Mouse (Mus musculus): Measurements from ENCODE around the gene Ndufs8. TPM values are rescaled to one million over a fixed set of nuclear protein-coding genes. Genes with fewer than 3 reads are reported as not detected.

Gene Ndufs8
- polyA plus RNA-seq, 1 experiment from 2014 or later: 279 TPM

- H3K27ac ChIP-seq: 0 out of 2 replicates have a peak overlapping the region, but pooled peaks have one; percentile 83
- H3K36me3 ChIP-seq: peaks cover 40% of the 10 kb centered on the region
- H3K4me1 ChIP-seq (replicated peaks): peaks cover 52% of the 10 kb centered on the region
- H3K9me3 ChIP-seq: no peaks in the 10 kb centered on the region
- WGBS: 80% methylated on average over 8 of the region's 8 CpGs
- H3K4me3 ChIP-seq: no peak overlapping the region
- H3K27me3 ChIP-seq (ENCODE audit: insufficient read depth, poor library complexity, severe bottlenecking): peaks cover 9% of the 10 kb centered on the region; the same call in 1 of the 2 replicates
- DNase-seq (ENCODE audit: low spot score): no peak
Observed at GRCm38 (mm10) chr19:3907876-3908660, 4.5 kb downstream of the Ndufs8 start.

GRCm38 (mm10) chr19:3906795-3907786 lies 5.5 kb downstream of the Ndufs8 start, which contains the start of gene Tcirg1:
TSS of gene Tcirg1 (minus strand) at chr19:3907133.
- H3K4me1 ChIP-seq (replicated peaks): peaks cover 55% of the 10 kb centered on the region
- WGBS: 6% methylated on average over 36 of the region's 36 CpGs

GRCm38 (mm10) chr19:3906326-3906725 lies 6.2 kb downstream of the Ndufs8 start:
- H3K27ac ChIP-seq: peak overlapping the region; percentile 83
- H3K4me1 ChIP-seq (replicated peaks): peaks cover 47% of the 10 kb centered on the region
- H3K9me3 ChIP-seq: no peaks in the 10 kb centered on the region
- no peak for DNase-seq (ENCODE audit: low spot score)
- WGBS: 42% methylated on average over 10 of the region's 10 CpGs
- H3K36me3 ChIP-seq: peaks cover 56% of the 10 kb centered on the region
- peak overlapping the region; percentile 53 for H3K4me3 ChIP-seq
- peaks cover 9% of the 10 kb centered on the region; the same call in 1 of the 2 replicates for H3K27me3 ChIP-seq (ENCODE audit: insufficient read depth, poor library complexity, severe bottlenecking)

More at GRCm38 (mm10) chr19:3906795-3907786, 5.5 kb downstream of the Ndufs8 start, which contains the start of gene Tcirg1:
- H3K27me3 ChIP-seq (ENCODE audit: insufficient read depth, poor library complexity, severe bottlenecking): peaks cover 9% of the 10 kb centered on the region; the same call in 1 of the 2 replicates
- no peaks in the 10 kb centered on the region for H3K9me3 ChIP-seq
- peak within 1 kb of the TSS; percentile 53 for H3K4me3 ChIP-seq
- H3K36me3 ChIP-seq: peaks cover 50% of the 10 kb centered on the region
- peak; percentile 67 for DNase-seq (ENCODE audit: low spot score)
- peak within 1 kb of the TSS; percentile 83 for H3K27ac ChIP-seq

- Histone ChIP-seq H3K9me3 (no peaks in the 10 kb centered on the region), H3K27ac (peak overlapping the region; percentile 73), H3K36me3 (peaks cover 48% of the 10 kb centered on the region), H3K4me3 (peak overlapping the region; percentile 53), H3K4me1 (replicated peaks) (peaks cover 47% of the 10 kb centered on the region), H3K27me3 (ENCODE audit: insufficient read depth, poor library complexity, severe bottlenecking) (peaks cover 9% of the 10 kb centered on the region; the same call in 1 of the 2 replicates)
- 48% methylated on average over 6 of the region's 6 CpGs for WGBS
- peak; percentile 34 for DNase-seq (ENCODE audit: low spot score)
Observed at GRCm38 (mm10) chr19:3905261-3905969, 7.2 kb downstream of the Ndufs8 start.

- Histone ChIP-seq H3K27me3 (ENCODE audit: insufficient read depth, poor library complexity, severe bottlenecking) (peaks cover 9% of the 10 kb centered on the region; the same call in 1 of the 2 replicates), H3K9me3 (no peaks in the 10 kb centered on the region), H3K36me3 (peaks cover 37% of the 10 kb centered on the region), H3K4me1 (replicated peaks) (peaks cover 47% of the 10 kb centered on the region), H3K4me3 (no peak overlapping the region), H3K27ac (0 out of 2 replicates have a peak overlapping the region, but pooled peaks have one; percentile 18)
- DNase-seq (ENCODE audit: low spot score): no peak
- 64% methylated on average over 10 of the region's 10 CpGs for WGBS
Observed at GRCm38 (mm10) chr19:3904363-3904675, 8.3 kb downstream of the Ndufs8 start.

- H3K27ac ChIP-seq: peak overlapping the region; percentile 18; the same call in 1 of the 2 replicates
- H3K36me3 ChIP-seq: peaks cover 32% of the 10 kb centered on the region
- DNase-seq (ENCODE audit: low spot score): no peak
- WGBS: 62% methylated on average over 25 of the region's 25 CpGs
- no peak overlapping the region for H3K4me3 ChIP-seq
- peaks cover 9% of the 10 kb centered on the region; the same call in 1 of the 2 replicates for H3K27me3 ChIP-seq (ENCODE audit: insufficient read depth, poor library complexity, severe bottlenecking)
- no peaks in the 10 kb centered on the region for H3K9me3 ChIP-seq
- H3K4me1 ChIP-seq (replicated peaks): peaks cover 47% of the 10 kb centered on the region
Observed at GRCm38 (mm10) chr19:3903648-3904362, 8.8 kb downstream of the Ndufs8 start.

DNA sequence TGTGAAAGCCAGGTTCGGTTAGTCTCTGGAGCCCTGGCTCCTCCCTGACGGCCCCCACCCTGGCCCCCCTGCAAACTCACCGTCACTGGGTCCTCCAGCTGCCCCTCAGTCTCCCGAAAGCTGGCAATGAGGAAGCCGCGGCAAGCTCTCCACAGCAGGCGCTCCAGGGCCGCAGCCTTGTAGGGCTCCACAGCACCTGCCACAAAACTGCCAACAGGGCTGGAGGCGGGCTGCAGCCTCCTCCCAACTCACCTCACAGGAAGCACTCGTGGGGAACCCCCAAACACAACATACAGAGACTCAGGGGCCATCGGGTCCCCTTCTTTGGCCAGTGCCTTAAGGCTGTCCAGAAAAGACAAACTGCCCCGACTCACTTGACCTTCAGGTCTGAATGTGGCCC lies 9.6 kb downstream of the Ndufs8 start:
- peaks cover 24% of the 10 kb centered on the region for H3K36me3 ChIP-seq
- peaks cover 47% of the 10 kb centered on the region for H3K4me1 ChIP-seq (replicated peaks)
- WGBS: 82% methylated on average over 12 of the region's 12 CpGs
- peaks cover 9% of the 10 kb centered on the region; the same call in 1 of the 2 replicates for H3K27me3 ChIP-seq (ENCODE audit: insufficient read depth, poor library complexity, severe bottlenecking)
- H3K4me3 ChIP-seq: no peak overlapping the region
- H3K9me3 ChIP-seq: no peaks in the 10 kb centered on the region
- DNase-seq (ENCODE audit: low spot score): no peak
- H3K27ac ChIP-seq: 0 out of 2 replicates have a peak overlapping the region, but pooled peaks have one; percentile 3

DNA sequence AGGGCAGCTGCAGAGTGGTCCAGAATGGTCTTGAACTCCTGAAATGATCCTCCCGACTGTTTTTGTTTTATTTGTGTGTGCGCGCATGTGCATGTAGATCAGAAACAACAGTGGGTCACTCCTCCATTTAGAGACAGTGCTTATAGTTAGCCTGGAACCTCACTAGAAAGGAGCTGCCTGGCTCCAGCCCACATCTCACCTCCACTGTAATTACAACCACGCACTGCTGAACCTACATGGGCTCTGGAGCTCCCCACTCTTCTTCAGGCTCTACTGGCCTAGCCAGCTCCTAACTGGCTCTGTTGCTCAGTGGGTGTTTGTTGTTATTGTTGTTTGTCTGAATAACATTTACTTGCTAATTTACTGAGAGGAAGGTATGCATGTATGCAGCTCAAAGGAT lies 13.0 kb downstream of the Ndufs8 start:
- no peak overlapping the region for H3K27ac ChIP-seq
- peaks cover 39% of the 10 kb centered on the region for H3K4me1 ChIP-seq (replicated peaks)
- no peaks in the 10 kb centered on the region for H3K9me3 ChIP-seq
- peaks cover 54% of the 10 kb centered on the region for H3K36me3 ChIP-seq
- H3K4me3 ChIP-seq: no peak overlapping the region
- WGBS: 94% methylated on average over 4 of the region's 4 CpGs
- no peaks in the 10 kb centered on the region for H3K27me3 ChIP-seq (ENCODE audit: insufficient read depth, poor library complexity, severe bottlenecking)
- no peak for DNase-seq (ENCODE audit: low spot score)

- no peak for DNase-seq (ENCODE audit: low spot score)
- H3K4me3 ChIP-seq: no peak overlapping the region
- H3K4me1 ChIP-seq (replicated peaks): peaks cover 41% of the 10 kb centered on the region
- 87% methylated on average over 7 of the region's 7 CpGs for WGBS
- H3K27me3 ChIP-seq (ENCODE audit: insufficient read depth, poor library complexity, severe bottlenecking): no peaks in the 10 kb centered on the region
- no peaks in the 10 kb centered on the region for H3K9me3 ChIP-seq
- peaks cover 61% of the 10 kb centered on the region for H3K36me3 ChIP-seq
- H3K27ac ChIP-seq: no peak overlapping the region
Observed at GRCm38 (mm10) chr19:3898952-3899351, 13.6 kb downstream of the Ndufs8 start.

DNA sequence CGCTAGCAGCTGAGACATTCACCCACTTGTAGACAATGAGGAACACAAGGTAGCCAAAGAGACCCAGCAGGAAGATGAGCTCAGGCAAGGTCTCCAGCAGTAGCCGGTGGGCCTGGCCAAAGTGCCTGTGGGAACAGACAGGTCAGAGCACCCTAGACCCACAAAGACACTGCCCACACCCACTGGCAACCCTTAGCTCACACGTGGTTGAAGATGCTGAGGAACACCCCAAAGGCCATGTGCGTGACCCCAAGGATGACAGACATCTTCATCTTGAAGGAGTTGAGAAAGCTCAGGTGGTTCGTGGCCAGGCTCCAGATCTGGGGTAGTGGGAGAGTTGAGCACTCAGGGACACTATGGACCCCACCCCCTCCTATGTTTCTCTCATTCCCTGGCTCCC lies 15.0 kb downstream of the Ndufs8 start:
- H3K27me3 ChIP-seq (ENCODE audit: insufficient read depth, poor library complexity, severe bottlenecking): no peaks in the 10 kb centered on the region
- H3K4me3 ChIP-seq: no peak overlapping the region
- H3K4me1 ChIP-seq (replicated peaks): peaks cover 28% of the 10 kb centered on the region
- no peak overlapping the region for H3K27ac ChIP-seq
- H3K36me3 ChIP-seq: peaks cover 65% of the 10 kb centered on the region
- no peak for DNase-seq (ENCODE audit: low spot score)
- no peaks in the 10 kb centered on the region for H3K9me3 ChIP-seq
- 88% methylated on average over 5 of the region's 5 CpGs for WGBS

DNA sequence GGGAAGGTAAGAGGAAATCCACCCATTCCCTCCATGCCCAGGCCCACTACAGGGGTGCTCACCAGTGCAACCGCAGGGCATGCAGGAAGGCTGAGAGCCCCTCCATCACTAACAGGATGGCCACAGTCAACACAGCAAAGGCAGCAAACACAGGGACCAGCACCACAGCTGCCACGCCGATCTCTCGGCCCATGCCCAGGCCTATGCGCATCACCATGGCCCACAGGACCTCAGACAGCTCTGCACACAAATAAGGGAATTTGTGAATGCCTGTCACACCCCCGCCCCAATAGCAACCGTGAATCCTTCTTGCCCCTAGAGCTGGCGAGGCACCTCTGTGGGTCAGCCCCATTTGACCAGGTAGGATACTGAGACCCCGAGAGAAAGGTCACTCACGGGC lies 16.4 kb downstream of the Ndufs8 start:
- DNase-seq (ENCODE audit: low spot score): no peak
- Histone ChIP-seq H3K4me3 (no peak overlapping the region), H3K36me3 (peaks cover 67% of the 10 kb centered on the region), H3K9me3 (no peaks in the 10 kb centered on the region), H3K27me3 (ENCODE audit: insufficient read depth, poor library complexity, severe bottlenecking) (no peaks in the 10 kb centered on the region), H3K27ac (peak overlapping the region; percentile 72), H3K4me1 (replicated peaks) (peaks cover 28% of the 10 kb centered on the region)
- 90% methylated on average over 10 of the region's 10 CpGs for WGBS

Data from hindbrain, embryonic 10.5 days (tissue).